Mouse (Mus musculus) CH12.LX (cell line): ENCODE measurements around the gene Vmn1r68. TPM values are rescaled to one million over a fixed set of nuclear protein-coding genes. Genes with fewer than 3 reads are reported as not detected.

ENCODE experiments used
- DNase-seq: peaks from one replicate; pipeline ENCODE4 v3.0.0-alpha.2; 2013; ENCODE audit errors: extremely low read depth
- H3K27ac ChIP-seq: 2 replicates; pipeline ENCODE4 v1.5.1; 2012; ENCODE audit warnings: low read depth, mild to moderate bottlenecking, control low read depth, moderate library complexity; ENCODE audit not compliant: insufficient read depth
- H3K27me3 ChIP-seq: replicated peaks from 2 replicates; pipeline ENCODE3; 2012; ENCODE audit warnings: inconsistent platforms
- H3K36me3 ChIP-seq, 2 experiments: replicated peaks in 1 of 2; 2 replicates each; pipeline versions ENCODE3 to v1.6.1; 2012; ENCODE audit warnings: inconsistent platforms in 1 of 2, low read length in 1 of 2, mild to moderate bottlenecking in 1 of 2, mixed read lengths in 1 of 2, moderate library complexity in 1 of 2; ENCODE audit not compliant: control insufficient read depth in 1 of 2, insufficient read depth in 1 of 2
- H3K4me1 ChIP-seq, 2 experiments: 2 replicates each; pipeline ENCODE4 v1.6.1; 2012; ENCODE audit warnings: inconsistent platforms in 1 of 2, moderate library complexity in 1 of 2; ENCODE audit not compliant: insufficient read depth in 2 of 2, control insufficient read depth in 1 of 2
- H3K4me2 ChIP-seq: 2 replicates; pipeline ENCODE4 v1.6.1; 2012; ENCODE audit warnings: low read depth, mild to moderate bottlenecking, control low read depth; ENCODE audit not compliant: poor library complexity, insufficient read depth, severe bottlenecking
- H3K4me3 ChIP-seq, 3 experiments: fragments of 150-350 bp in 1 of 3; sonication (generic) in 1 of 3; replicated peaks in 1 of 3; 2 replicates each; pipeline versions ENCODE3 to v1.5.1; 2011 to 2012; ENCODE audit warnings: low read depth in 2 of 3, low read length in 2 of 3, mild to moderate bottlenecking in 2 of 3, moderate library complexity in 2 of 3, control low read depth in 1 of 3, improper control_type of control experiment in 1 of 3, inconsistent platforms in 1 of 3, mixed read lengths in 1 of 3; ENCODE audit not compliant: poor library complexity in 1 of 3
- H3K79me2 ChIP-seq: replicated peaks from 2 replicates; pipeline ENCODE4 v1.6.1; 2012; ENCODE audit warnings: mild to moderate bottlenecking, moderate library complexity; ENCODE audit not compliant: control insufficient read depth, poor library complexity, insufficient read depth, severe bottlenecking; ENCODE audit errors: extremely low read depth
- H3K9ac ChIP-seq: 2 replicates; pipeline ENCODE4 v1.6.1; 2012; ENCODE audit warnings: low read depth, mild to moderate bottlenecking, control low read depth, moderate library complexity; ENCODE audit not compliant: insufficient read depth
- H3K9me3 ChIP-seq: replicated peaks from 2 replicates; pipeline ENCODE3; 2012; ENCODE audit warnings: low read length, inconsistent platforms, mixed read lengths
- BHLHE40 ChIP-seq: IDR thresholded peaks from 2 replicates; pipeline ENCODE4 v1.6.1; 2011; ENCODE audit warnings: mild to moderate bottlenecking, low read depth, low read length, improper control_type of control experiment
- CHD2 ChIP-seq: IDR thresholded peaks from 2 replicates; pipeline ENCODE4 v1.6.1; 2011; ENCODE audit warnings: low read length, improper control_type of control experiment
- CTCF ChIP-seq, 2 experiments: IDR thresholded peaks in 1 of 2; conservative IDR thresholded peaks in 1 of 2; 2 replicates each; pipeline ENCODE4 v1.5.1; 2011 to 2012; ENCODE audit warnings: low read depth in 2 of 2, low read length in 2 of 2, improper control_type of control experiment in 1 of 2, inconsistent platforms in 1 of 2, mild to moderate bottlenecking in 1 of 2, moderate library complexity in 1 of 2
- EP300 ChIP-seq: IDR thresholded peaks from 2 replicates; pipeline ENCODE4 v1.6.1; 2011; ENCODE audit warnings: low read length, improper control_type of control experiment
- ETS1 ChIP-seq: conservative IDR thresholded peaks from 2 replicates; pipeline ENCODE4 v1.6.1; 2012; ENCODE audit warnings: low read depth, mild to moderate bottlenecking, inconsistent platforms, low read length, improper control_type of control experiment, moderate library complexity
- IRF4 ChIP-seq: IDR thresholded peaks from 2 replicates; pipeline ENCODE4 v1.6.1; 2014; ENCODE audit warnings: low read depth, mild to moderate bottlenecking, inconsistent platforms, low read length, improper control_type of control experiment
- JUND ChIP-seq: conservative IDR thresholded peaks from 2 replicates; pipeline ENCODE4 v1.6.1; 2011; ENCODE audit warnings: low read depth, low read length, improper control_type of control experiment
- MAZ ChIP-seq: IDR thresholded peaks from 2 replicates; pipeline ENCODE4 v1.6.1; 2012; ENCODE audit warnings: low read depth, mild to moderate bottlenecking, inconsistent platforms, low read length, improper control_type of control experiment, moderate library complexity
- MXI1 ChIP-seq: IDR thresholded peaks from 2 replicates; pipeline ENCODE4 v1.6.1; 2011; ENCODE audit warnings: mild to moderate bottlenecking, low read depth, low read length, improper control_type of control experiment
- TBP ChIP-seq: conservative IDR thresholded peaks from 2 replicates; pipeline ENCODE4 v1.6.1; 2011; ENCODE audit warnings: low read depth, low read length, improper control_type of control experiment
- ZNF384 ChIP-seq: IDR thresholded peaks from 2 replicates; pipeline ENCODE4 v1.6.1; 2012; ENCODE audit warnings: low read depth, low read length, improper control_type of control experiment, inconsistent platforms
- dilution Hi-C: fragments of 300-500 bp; cut with MboI; formaldehyde crosslinking; loops from 2 replicates; pipeline ENCODE4 v1.14.3; 2020; ENCODE audit warnings: low sequenced_read_pairs; ENCODE audit not compliant: extremely low pct_unique_long_range_greater_than_20kb, extremely low pct_ligation_motif_present
- in situ Hi-C: fragments of 300-500 bp; cut with MboI; formaldehyde crosslinking; loops from 3 replicates; pipeline ENCODE4 v1.14.3; 2019; ENCODE audit warnings: low sequenced_read_pairs, low pct_ligation_motif_present, low pct_unique_long_range_greater_than_20kb, mixed read lengths
- polyA plus RNA-seq: library from polyadenylated mRNA; unstranded; fragments of >175 nt; gene quantifications from 2 replicates; pipeline ENCODE4 v1.2.1, GENCODE M21; 2012; ENCODE audit warnings: low read depth; ENCODE audit not compliant: insufficient read length
- total RNA-seq, 2 experiments: library from RNA; depleted of rRNA; stranded (reverse); fragments of 300-350 nt in 1 of 2; fragments of >200 nt in 1 of 2; gene quantifications; 2 replicates each; pipeline ENCODE4 v1.2.3; 2012 to 2014

The Vmn1r68 gene
- total and polyA plus RNA-seq, 3 experiments: not detected

DNA sequence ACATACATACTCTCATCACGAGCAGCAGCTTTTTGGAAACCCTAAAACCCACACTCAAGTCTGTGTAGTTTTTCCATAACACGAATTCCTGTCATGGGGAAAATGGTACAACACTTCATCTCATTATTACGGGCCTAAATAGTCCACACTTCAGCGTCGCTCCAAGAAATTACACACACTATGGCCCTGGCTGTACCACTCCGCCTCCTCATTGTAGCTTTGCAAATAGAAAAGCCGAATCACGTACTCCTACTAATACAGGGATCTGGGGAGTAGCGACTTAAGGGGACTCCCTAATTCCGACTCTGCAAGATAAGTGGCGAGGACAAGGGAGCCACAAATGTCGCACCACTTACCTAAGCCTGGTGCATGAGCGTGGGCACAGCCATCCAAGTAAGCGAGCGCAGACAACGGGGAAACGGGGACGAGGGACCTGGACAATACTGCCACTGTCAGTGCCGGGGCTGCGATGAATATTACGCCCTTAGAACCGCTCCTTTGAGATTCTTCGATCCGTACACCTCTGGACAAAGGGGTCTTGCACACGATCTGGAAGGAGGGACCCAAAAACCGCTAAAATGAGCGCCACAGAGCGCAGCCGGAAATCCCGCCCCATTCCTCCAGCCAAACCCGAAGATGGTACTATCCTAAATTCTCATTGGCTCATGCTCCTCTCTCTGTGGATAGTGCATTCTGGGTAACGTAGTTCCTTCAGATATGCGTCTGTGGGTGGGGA, 63.3 kb downstream of the Vmn1r68 start, which contains the start of gene Zik1:
TSS of gene Zik1 (minus strand) at position 609 of the 736 bp plus-strand sequence.
- H3K4me2 ChIP-seq: no peak within 1 kb of the TSS
- TF ChIP-seq IRF4 (no peak), TBP (no peak), MAZ (no peak), EP300 (no peak), ZNF384 (no peak)
- TF ChIP-seq, all 38 proteins: peak for 0
- H3K4me1 ChIP-seq: no peaks in the 10 kb centered on the region
- no peak within 1 kb of the TSS for H3K4me3 ChIP-seq
- DNase-seq: no peak
- no peak within 1 kb of the TSS for H3K9ac ChIP-seq
- H3K27me3 ChIP-seq: no peaks in the 10 kb centered on the region
- H3K9me3 ChIP-seq: peaks cover 67% of the 10 kb centered on the region
- H3K79me2 ChIP-seq: no peaks in the 10 kb centered on the region
- H3K36me3 ChIP-seq: no peaks in the 10 kb centered on the region
- in situ Hi-C loops (no loop called here), dilution Hi-C loops (no loop called here)
- no peak within 1 kb of the TSS for H3K27ac ChIP-seq

DNA sequence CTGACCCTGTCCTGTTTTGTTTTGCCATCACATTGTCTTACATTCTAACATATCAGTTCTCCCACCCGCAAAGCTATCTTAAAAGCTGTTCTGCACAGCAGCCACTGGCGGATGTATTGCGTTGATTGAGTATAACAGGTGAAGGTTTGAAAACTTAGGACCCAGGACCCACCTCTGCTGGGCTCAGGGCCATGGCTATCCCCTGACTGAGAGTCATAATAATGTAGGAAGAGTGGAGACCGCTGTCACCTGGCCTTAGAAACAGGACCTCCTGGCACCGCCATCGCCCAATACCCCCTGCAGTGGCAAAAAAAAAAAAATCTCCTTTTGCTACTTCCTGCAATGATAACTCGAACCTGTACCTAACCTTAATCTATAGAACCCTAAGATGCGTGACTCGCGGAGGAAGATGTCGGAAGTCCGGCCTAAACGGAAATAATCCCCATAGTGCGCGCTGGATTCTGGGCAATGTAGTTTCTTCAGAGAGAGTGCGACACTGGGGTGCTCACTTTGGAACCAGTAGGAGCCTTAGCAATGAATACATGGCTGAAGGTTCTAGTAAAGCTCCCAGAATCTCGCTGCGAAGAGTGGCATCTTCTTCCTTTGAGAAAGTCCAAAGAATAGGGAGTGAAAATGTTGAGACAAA, 77.6 kb downstream of the Vmn1r68 start:
- Histone ChIP-seq H3K9ac (no peak overlapping the region), H3K27me3 (no peaks in the 10 kb centered on the region), H3K4me3 (no peak overlapping the region), H3K79me2 (no peaks in the 10 kb centered on the region), H3K36me3 (no peaks in the 10 kb centered on the region), H3K9me3 (peaks cover 27% of the 10 kb centered on the region), H3K27ac (no peak overlapping the region), H3K4me1 (no peaks in the 10 kb centered on the region), H3K4me2 (no peak overlapping the region)
- dilution Hi-C loops: no loop called here
- in situ Hi-C loops: no loop called here
- TF ChIP-seq ETS1 (no peak), JUND (no peak), MXI1 (no peak)
- no peak for DNase-seq

DNA sequence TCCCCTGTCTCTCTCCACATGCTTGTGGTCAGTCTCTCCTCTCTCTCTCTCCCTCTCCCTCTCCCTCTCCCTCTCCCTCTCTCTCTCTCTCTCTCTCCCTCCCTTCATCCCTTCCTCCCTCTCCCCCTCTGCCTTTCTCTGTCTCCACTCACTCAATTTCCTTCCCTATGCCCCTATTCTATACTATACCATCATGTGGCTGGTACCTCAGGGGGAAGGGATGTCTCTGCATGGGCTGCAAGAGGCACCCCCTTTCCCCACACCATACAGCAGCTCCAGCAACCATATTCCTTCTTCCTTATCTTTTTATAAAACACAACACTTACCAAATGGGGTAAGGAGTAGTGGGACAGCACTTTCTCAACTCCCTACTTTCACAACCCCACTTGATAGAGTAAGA, 78.5 kb downstream of the Vmn1r68 start:
- DNase-seq: no peak
- Histone ChIP-seq H3K9ac (no peak overlapping the region), H3K4me1 (no peaks in the 10 kb centered on the region), H3K36me3 (no peaks in the 10 kb centered on the region), H3K79me2 (no peaks in the 10 kb centered on the region), H3K27me3 (no peaks in the 10 kb centered on the region), H3K4me3 (no peak overlapping the region), H3K4me2 (no peak overlapping the region), H3K27ac (no peak overlapping the region), H3K9me3 (peaks cover 27% of the 10 kb centered on the region)
- dilution Hi-C loops (no loop called here), in situ Hi-C loops (no loop called here)
- TF ChIP-seq BHLHE40 (no peak), CTCF (conservative IDR thresholded peaks at IDR 0.05 in 1 of 2, IDR thresholded peaks at IDR 0.05 in 1 of 2; ENCODE audit: low read depth in 2 of 2, low read length in 2 of 2) (no peak), CHD2 (no peak)
